Mouse (Mus musculus) kidney, postnatal 36 days (tissue): ENCODE measurements around the gene Gm14459.
"Not testable (repeated sequence)": the region's sequence is repeated elsewhere in the genome, so short reads cannot be mapped to it uniquely, and the experiment has no call there.

Experiments
- DNase-seq, 2 experiments: peaks; one replicate each; pipeline ENCODE4 v3.0.0; 2021 to 2022; ENCODE audit warnings: mixed read lengths in 2 of 2

The Gm14459 gene

GRCm38 (mm10) chrX:8524854-8525253 is at the start of gene Gm14459:
Gene Gm14459, minus strand, starts transcription at chrX:8524954.
- no peak for DNase-seq

GRCm38 (mm10) chrX:8548155-8548554 is 23.4 kb upstream of the Gm14459 start, which contains the start of gene Ssxb6:
Gene Ssxb6, minus strand, starts transcription at chrX:8548255.
- DNase-seq = not testable (repeated sequence)
